Mouse (Mus musculus): ENCODE results near the gene Rxfp1.

Rxfp1 gene

DNA sequence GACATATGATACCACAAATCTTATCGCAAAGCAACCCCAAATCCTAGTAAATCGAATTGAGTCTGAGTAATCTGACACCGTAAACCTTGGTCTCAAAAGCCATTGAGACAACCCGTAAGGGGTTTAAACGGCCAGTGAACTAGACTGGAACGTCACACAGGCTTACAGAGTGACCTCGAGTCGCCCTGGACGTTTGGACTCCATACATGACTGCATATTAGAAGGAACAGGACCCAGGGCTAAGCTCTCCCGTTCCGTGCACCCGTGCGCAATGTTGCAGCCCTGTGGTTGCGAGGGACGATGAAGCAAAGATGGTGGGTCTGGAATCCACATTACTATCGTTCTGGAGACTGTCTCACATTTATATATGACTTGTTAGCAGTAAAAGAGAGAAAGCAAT lies 65.5 kb downstream of the Rxfp1 start:
- no peak for DNase-seq (ENCODE audit: low read depth)

DNA sequence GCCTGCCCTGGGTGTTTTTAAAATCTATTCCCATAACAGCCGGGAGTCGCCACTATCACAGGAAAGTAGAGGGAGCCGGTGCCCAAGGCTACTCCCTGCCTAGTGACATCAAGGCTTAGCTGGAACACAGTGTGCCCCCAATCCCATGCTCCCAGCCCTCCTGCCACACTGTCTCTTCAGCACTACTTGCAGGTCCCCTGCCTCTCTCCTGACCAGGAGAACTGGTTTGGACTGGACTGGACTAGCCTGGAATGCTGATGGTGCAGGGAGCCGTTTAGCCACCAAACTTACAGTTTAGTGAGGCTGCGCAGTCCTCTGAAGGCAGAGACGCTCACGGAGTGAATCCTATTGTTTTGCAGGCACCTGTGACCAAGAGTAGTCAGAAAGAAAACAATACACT lies 67.1 kb downstream of the Rxfp1 start:
- DNase-seq (ENCODE audit: low read depth): no peak

DNA sequence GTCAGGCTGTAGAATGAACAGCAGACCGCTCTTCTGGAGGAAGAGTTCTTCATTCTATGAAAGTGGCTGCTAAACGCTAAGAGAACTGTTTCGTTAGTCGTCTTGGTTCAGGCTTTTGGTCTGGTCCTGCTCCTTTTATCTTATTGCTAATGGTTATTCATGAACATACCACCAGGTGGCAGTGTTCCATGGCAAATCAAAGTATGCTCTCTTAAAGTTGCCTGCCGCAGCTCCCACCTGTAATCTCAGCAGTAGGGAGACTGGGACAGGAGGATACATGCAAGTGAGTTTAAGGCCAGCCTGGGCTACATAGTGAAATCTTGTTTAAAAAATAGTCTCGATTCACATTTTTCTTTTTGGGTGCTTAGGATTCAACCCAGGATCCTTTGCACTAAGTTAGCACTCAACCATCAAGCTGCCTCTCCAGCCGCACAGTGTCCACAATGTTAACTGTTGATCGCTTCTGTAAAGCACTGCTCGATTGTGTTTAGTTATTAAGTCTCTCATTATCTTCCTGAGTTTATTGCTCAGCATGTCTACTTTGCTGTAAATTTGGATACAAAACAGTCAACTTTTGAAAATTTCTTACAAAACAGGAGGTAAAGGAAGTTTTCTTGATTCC lies 72.8 kb downstream of the Rxfp1 start:
- DNase-seq (ENCODE audit: low read depth): peak; percentile 76

DNA sequence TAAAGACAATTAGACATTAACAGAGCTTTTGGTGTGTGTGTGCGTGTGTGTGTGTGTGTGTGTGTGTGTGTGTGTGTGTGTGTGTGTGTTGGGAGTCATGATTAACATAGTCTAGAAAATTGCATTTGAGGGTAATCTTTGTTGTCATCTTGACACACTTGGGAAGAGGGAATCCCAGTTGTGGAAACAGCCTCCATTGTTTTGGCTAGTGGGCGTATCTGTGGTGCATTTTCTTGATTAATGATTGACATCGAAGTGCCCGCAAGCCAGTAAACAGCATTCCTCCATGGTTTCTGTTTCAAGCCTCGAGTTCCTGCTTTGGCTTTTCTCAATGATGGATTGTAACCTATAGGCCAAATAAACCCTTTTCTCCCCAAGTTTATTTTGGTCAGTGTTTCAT lies 81.0 kb downstream of the Rxfp1 start:
- DNase-seq (ENCODE audit: low read depth): no peak

DNA sequence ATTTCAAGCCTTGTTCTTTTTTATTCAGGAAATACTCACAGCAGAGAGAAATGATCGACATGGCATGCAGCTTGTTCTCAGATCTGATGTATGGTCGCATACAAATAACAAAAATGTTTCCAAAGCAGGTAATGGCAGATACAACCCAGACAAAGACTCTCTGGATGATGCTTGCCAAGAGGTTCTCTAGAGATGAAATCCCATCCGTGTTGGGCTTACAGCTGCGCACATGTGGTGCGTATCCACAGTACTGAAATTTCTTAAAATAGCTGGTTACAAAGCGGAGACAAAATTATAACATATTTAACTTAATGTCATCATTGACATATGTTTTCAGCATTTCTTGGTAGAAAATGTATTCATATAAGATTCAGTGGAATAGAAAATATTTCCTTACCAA lies 85.6 kb downstream of the Rxfp1 start:
- no peak for DNase-seq (ENCODE audit: low read depth)

DNA sequence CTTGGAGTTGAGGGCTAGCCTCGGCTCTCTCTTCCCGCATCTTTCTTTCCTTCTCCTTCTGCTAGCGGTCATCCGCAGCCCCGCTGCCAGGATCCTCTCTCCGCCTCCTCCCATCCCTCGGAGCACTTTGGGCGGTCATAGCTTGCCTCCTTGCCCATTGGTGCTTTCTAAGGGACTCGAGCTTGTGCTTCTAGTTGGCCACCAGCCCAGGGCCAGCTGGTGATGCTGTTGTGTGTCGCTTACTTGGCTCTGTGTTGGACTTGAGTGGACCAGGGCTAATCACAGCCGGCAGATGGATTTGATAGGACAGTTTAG lies 108.3 kb downstream of the Rxfp1 start, which contains the start of gene Etfdh:
Gene Etfdh (minus strand): TSS at position 85 of the 315 bp plus-strand sequence.
- DNase-seq (ENCODE audit: low read depth): no peak

DNA sequence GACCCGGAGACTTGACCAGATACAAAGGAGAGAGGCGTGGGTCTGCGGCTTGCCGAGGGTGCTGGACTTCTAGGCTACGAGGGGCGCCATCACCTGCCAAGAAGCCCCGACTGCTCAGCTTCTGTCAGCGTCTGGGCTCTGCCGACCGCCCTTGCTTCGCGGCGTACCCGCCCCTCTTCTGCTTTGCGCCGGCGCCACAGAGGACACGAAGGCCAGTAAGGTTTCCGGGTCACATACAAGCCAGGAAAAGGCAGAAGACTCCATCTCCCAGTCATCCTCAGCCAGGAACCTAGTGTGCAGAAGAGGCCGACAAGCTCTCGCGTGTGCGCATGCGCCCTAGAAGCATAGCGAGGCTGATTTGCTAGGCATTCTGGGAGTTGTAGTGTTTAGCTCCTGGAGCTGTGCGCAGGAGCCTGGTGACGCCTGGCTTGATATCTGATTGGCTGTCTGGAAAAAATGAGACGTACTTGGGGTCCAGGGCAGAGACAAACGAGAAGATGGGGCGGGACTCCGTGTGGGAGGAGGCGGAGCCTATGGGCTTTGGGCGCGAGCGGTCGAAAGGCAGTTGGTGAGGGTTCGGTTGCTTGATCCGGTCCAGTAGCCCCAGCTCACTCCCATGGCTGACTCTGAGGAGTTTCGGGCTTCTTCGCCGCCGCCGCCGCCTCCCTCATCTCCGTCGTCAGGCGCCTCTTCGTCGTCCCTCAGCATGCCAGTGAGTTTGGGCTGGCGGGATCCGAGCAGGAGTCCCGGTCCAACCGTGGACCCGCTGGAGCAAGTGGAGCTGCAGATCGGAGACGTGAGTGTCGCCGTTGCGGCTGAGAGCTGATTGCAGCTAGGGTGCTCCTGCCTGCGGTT lies 108.9 kb downstream of the Rxfp1 start, which contains the start of gene 4930579G24Rik:
Gene 4930579G24Rik (plus strand): TSS at position 519 of the 855 bp plus-strand sequence.
- peak; percentile 99 for DNase-seq (ENCODE audit: low read depth)

DNA sequence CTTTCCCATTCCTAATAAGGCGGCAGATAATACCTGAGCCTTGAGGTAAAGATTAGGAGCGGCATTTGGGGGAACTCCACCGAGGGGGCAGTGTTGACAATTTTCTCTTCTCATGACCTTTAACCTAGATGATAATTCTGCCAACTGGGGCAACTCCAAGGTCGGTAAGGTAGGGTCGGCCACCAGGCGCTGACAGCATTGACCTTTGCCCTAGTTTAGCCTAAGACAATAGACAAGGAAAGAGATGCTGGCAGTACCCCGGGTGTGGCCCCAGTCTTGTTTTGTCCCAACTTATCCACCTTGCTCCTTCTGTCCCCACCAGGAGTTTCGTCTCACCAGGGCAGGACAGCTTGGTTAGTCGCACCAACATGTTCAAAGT lies 109.5 kb downstream of the Rxfp1 start:
- DNase-seq (ENCODE audit: low read depth): no peak

DNA sequence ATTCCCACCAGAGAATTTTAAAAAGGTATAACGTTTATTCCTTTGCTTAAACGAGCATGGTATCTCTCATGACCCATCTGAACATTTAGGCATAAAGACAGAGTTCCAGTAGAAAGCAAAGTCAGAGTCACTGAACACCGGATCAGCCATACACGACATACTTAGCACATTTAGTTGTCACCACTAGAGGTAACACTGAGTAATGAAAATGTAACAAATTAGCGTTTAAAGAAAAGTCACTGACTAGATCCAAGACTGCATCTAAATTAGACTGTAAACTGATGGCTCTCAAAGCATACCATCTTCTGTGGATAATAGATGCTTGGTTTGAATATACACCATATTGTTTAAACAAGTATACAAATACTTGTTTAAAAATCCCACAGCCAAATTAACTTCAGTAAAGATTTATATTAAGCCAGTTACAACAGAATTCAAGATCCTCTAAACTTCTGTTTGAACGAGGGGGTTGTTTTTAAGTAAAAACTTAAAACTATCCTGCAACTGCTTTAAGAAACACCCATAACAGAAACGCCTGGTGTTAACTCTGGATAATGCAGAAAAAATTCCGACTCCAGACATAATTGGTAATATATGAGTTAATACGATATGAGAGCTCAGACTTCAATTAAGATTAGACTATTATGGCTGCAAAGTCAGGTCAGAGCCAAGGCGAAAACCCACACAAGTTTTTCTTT lies 110.0 kb downstream of the Rxfp1 start:
- peak; percentile 57 for DNase-seq (ENCODE audit: low read depth)

DNA sequence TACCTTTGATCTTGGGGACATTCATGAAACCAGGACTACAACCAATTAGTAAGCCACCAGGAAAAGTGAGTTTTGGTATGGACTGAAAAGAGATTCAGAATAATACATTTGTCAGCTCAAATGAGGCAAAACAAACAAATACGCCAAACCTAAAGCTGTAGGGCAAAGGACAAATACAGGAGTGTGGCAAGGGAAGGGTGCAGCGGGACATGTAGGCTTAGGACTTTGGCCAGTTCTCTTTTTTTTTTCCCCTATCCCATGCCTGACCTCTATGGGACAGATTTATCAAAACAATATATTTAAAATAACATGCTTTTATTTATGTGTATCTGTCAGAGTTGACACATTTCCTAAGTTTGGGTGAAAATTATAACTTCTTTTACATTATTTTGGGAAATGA lies 127.8 kb downstream of the Rxfp1 start:
- no peak for DNase-seq (ENCODE audit: low read depth)

DNA sequence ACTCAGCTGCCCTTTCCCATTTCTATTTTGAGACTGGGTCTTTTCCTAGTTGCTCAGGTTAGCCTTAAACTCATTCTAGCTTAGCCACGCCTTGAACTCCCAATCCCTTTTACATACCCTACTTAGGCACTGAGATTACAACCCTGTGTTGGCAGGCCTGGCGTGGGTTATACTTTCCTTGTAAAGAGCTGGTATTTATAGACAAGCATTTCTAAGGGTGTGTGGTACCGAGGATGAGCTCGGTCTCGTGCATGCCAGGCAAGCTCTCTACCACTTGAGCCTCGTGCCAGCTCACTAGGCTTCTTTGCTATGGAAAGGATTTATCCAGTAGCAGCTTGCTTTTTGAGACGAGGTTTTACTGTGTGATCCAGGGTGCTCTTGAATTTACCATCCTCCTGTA lies 142.2 kb downstream of the Rxfp1 start:
- DNase-seq (ENCODE audit: low read depth): no peak

DNA sequence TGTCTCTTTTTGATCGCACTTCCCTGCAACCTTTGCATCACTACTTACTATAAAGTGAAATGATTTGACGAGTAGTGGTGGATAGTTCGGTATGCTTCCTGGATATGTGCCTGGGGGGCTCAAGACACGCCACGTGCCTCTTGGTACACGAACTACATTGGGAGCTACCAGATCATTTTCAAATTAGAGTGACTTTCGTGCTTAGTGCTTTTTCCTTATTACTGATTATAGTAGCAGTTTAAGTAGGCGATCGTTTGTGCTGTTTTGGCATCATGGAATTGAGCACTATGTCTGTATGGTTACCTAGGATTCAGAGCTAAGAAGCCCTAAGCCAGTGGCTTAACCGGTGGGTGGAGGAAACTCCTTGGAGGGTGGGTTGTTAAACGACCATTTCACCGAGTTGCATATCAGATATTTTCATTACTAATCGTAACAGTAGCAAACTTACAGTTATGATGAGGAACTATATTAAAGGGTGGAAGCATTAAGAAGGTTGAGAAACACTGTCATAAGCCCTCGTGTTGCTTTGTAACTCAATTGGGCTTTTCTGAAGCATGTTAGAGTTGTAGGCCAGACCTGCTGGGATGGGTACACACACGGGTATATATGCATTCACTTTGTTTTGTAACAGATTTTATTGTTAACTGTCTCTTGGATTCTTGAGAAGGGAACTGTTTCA lies 145.7 kb downstream of the Rxfp1 start:
- peak; percentile 30 for DNase-seq (ENCODE audit: low read depth)

Data from naive thymus-derived CD4-positive, alpha-beta T cell, adult 2 months (primary cell).